Mouse (Mus musculus): ENCODE results near the gene Aox3. TPM values are rescaled to one million over a fixed set of nuclear protein-coding genes. Genes with fewer than 3 reads are reported as not detected.
A peak's percentile ranks its signal among the peaks of the same experiment; 100 is the strongest.

Gene Aox3
- polyA plus RNA-seq, 1 experiment from 2014 or later = 1.0 TPM

DNA sequence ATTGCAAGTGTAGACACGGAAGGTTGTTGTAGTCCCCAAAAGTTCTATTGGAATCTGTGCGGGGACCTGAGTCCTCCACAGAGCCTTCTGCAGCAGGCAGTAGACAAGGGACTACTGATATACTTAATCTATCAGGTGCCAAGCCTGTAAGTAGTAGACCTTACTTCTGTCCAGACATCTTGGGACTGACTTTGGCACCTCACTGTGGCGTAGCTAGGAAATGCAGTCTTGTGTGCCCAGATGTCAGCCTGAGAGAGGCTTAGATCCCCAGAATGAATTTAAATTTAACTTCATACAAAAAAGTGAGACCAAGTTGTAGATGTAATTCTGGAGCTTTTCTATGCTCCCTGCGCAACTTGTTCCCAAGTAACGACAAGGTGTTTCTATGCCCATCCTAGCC lies 33.2 kb upstream of the Aox3 start:
- Histone ChIP-seq H3K9ac (no peak overlapping the region), H3K4me3 (replicated peaks) (no peak overlapping the region), H3K27ac (replicated peaks) (no peak overlapping the region), H3K36me3 (replicated peaks) (no peaks in the 10 kb centered on the region), H3K4me2 (no peak overlapping the region), H3K27me3 (no peaks in the 10 kb centered on the region), H3K9me3 (replicated peaks) (no peaks in the 10 kb centered on the region), H3K4me1 (replicated peaks) (no peaks in the 10 kb centered on the region)
- WGBS (ENCODE audit: insufficient replicate concordance) = 75% methylated on average over 5 of the region's 5 CpGs
- ATAC-seq (ENCODE audit: insufficient read depth) = no peak

DNA sequence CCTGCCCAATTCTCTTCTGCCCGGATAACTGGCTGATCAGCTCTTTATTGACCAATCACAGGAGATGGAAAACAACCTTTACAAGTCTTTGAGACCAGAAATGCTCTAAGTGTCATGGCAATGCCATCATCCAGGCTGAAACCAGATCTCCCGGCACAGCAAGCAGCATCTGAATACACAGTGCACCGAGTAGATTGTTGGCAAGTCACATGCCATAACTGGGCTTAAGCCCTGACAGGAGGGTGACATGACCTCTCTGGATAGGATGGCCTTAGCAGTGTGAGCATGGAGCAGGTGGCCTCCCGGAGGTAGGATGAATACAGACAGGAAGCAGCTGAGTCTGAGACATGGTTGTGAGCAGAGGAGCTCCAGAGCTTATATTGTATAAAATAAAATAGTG lies 32.5 kb upstream of the Aox3 start:
- Histone ChIP-seq H3K27me3 (no peaks in the 10 kb centered on the region), H3K4me1 (replicated peaks) (no peaks in the 10 kb centered on the region), H3K27ac (replicated peaks) (no peak overlapping the region), H3K36me3 (replicated peaks) (no peaks in the 10 kb centered on the region), H3K4me3 (replicated peaks) (no peak overlapping the region), H3K4me2 (no peak overlapping the region), H3K9ac (no peak overlapping the region), H3K9me3 (replicated peaks) (no peaks in the 10 kb centered on the region)
- no peak for ATAC-seq (ENCODE audit: insufficient read depth)
- WGBS (ENCODE audit: insufficient replicate concordance) = 59% methylated on average over 4 of the region's 4 CpGs

DNA sequence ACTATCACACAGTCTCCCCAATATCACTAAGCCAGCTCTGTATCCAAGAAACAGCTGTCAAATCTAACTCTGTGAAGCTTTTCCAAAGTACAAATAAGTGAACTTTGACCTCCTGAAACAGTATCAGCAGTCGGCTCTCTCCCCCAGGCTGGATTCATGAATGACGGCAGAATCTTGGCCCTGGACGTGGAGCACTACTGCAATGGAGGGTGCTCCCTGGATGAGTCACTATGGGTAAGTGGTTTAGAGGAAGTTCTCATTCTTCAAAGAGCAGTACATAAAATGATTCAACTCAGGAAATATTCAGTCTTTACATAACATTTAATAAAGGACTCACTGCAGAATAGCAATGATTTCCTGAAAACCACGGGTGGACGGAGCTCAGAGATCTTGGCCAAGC lies 31.6 kb upstream of the Aox3 start:
- Histone ChIP-seq H3K36me3 (replicated peaks) (no peaks in the 10 kb centered on the region), H3K9ac (no peak overlapping the region), H3K27me3 (no peaks in the 10 kb centered on the region), H3K27ac (replicated peaks) (no peak overlapping the region), H3K9me3 (replicated peaks) (no peaks in the 10 kb centered on the region), H3K4me2 (no peak overlapping the region), H3K4me3 (replicated peaks) (no peak overlapping the region), H3K4me1 (replicated peaks) (no peaks in the 10 kb centered on the region)
- WGBS (ENCODE audit: insufficient replicate concordance) = 68% methylated on average over 5 of the region's 5 CpGs
- ATAC-seq (ENCODE audit: insufficient read depth) = no peak

DNA sequence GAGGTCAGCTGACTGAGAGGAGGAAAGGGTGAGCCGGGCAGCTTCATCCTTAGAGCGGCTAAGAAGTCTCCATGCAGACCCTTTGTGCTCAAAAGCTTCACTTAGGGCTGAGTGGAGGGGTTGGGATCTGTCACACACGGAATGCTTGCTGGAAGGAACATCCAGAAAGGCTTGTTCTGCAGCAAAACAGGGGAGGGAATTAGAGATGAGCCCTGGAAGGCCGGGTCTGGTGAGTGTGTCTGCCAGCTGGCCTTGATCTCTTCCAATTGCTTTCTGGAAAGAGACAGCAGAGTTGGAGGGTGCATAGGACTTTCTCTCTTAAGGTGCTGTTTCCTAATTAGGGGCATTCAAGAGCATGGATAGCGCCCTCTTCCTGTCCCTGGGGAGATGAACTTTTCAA lies 23.6 kb upstream of the Aox3 start:
- no peak overlapping the region for H3K27ac ChIP-seq (replicated peaks)
- no peak overlapping the region for H3K4me3 ChIP-seq (replicated peaks)
- WGBS (ENCODE audit: insufficient replicate concordance) = 48% methylated on average over 5 of the region's 5 CpGs
- ATAC-seq (ENCODE audit: insufficient read depth) = no peak
- no peaks in the 10 kb centered on the region for H3K27me3 ChIP-seq
- no peaks in the 10 kb centered on the region for H3K36me3 ChIP-seq (replicated peaks)
- no peak overlapping the region for H3K4me2 ChIP-seq
- H3K9ac ChIP-seq = no peak overlapping the region
- H3K4me1 ChIP-seq (replicated peaks) = no peaks in the 10 kb centered on the region
- H3K9me3 ChIP-seq (replicated peaks) = no peaks in the 10 kb centered on the region

DNA sequence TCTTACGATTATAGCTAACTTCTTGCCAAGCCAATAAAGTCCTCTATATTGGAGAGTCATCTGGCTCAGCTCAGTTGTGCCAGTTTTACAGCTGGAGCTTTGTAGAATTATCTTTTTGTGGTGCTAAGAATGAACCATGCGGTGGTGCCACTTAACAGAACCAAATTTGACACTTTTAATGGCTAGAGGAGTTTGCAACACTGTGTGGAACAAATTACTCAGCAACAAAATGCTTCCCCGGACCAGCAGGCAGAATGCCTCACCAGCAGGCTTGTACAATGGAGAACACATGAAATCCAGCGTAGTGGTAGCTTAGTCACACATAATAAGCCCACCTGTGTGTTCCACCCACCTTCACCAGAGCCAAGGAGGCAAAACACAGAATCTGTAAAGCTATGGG lies 22.7 kb upstream of the Aox3 start:
- H3K9ac ChIP-seq = no peak overlapping the region
- ATAC-seq (ENCODE audit: insufficient read depth) = no peak
- no peaks in the 10 kb centered on the region for H3K36me3 ChIP-seq (replicated peaks)
- no peak overlapping the region for H3K4me3 ChIP-seq (replicated peaks)
- 54% methylated on average over 4 of the region's 4 CpGs for WGBS (ENCODE audit: insufficient replicate concordance)
- no peaks in the 10 kb centered on the region for H3K4me1 ChIP-seq (replicated peaks)
- no peak overlapping the region for H3K27ac ChIP-seq (replicated peaks)
- no peak overlapping the region for H3K4me2 ChIP-seq
- H3K9me3 ChIP-seq (replicated peaks) = no peaks in the 10 kb centered on the region
- H3K27me3 ChIP-seq = no peaks in the 10 kb centered on the region

DNA sequence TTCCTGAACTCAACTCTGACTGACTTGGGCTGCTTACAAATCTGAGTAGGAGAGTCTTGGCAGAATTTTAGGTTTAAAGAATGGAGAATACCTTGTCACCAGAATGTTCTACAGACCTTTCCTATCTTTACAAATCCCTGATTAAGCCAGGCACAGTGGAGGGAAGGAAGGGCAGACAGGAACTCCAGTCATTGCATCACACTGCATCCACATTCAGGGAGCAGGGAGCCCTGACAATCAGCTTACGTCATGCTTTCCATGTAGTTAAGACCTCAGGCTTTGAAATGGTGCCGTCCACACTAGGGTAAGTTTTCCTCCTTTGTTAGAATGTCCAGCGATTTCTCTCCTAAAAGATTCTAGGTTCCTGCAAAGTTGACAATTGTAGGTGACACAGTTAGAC lies 21.7 kb upstream of the Aox3 start:
- Histone ChIP-seq H3K4me3 (replicated peaks) (no peak overlapping the region), H3K36me3 (replicated peaks) (no peaks in the 10 kb centered on the region), H3K4me2 (no peak overlapping the region), H3K27ac (replicated peaks) (no peak overlapping the region), H3K9ac (no peak overlapping the region), H3K4me1 (replicated peaks) (no peaks in the 10 kb centered on the region), H3K27me3 (no peaks in the 10 kb centered on the region), H3K9me3 (replicated peaks) (no peaks in the 10 kb centered on the region)
- ATAC-seq (ENCODE audit: insufficient read depth) = no peak
- WGBS (ENCODE audit: insufficient replicate concordance) = 48% methylated on average over 3 of the region's 3 CpGs

DNA sequence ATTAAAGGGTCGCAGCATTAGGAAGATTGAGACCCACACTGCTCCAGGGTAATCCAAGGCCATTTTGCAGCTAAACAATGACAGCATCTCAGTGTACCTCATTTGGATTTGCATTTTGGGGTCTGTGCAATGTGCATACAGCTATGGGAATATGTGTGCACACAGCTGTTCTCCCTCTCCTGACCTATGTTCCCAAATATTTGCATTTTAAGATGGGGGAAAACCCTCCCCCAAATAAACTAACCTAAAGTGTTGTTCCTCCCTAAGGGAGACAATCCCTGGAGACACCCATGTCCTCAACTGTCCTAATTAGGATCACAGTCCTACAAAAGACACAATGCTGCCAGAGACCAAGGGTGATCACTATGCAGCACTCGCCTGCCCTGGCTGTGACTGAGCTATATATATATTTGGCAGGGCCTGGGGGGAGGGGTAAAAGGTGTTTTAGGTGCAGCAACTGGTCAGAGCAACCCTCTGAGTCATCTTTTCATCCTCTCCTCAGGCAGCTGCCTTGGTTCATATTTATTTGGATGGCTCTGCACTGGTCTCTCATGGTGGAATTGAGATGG lies 20.9 kb upstream of the Aox3 start:
- Histone ChIP-seq H3K4me3 (replicated peaks) (no peak overlapping the region), H3K36me3 (replicated peaks) (no peaks in the 10 kb centered on the region), H3K4me2 (no peak overlapping the region), H3K27me3 (no peaks in the 10 kb centered on the region), H3K4me1 (replicated peaks) (no peaks in the 10 kb centered on the region), H3K27ac (replicated peaks) (no peak overlapping the region), H3K9me3 (replicated peaks) (no peaks in the 10 kb centered on the region), H3K9ac (no peak overlapping the region)
- WGBS (ENCODE audit: insufficient replicate concordance) = 49% methylated on average over 2 of the region's 2 CpGs
- 0 out of 2 replicates have a peak, but pooled peaks have one; percentile 9 for ATAC-seq (ENCODE audit: insufficient read depth)

DNA sequence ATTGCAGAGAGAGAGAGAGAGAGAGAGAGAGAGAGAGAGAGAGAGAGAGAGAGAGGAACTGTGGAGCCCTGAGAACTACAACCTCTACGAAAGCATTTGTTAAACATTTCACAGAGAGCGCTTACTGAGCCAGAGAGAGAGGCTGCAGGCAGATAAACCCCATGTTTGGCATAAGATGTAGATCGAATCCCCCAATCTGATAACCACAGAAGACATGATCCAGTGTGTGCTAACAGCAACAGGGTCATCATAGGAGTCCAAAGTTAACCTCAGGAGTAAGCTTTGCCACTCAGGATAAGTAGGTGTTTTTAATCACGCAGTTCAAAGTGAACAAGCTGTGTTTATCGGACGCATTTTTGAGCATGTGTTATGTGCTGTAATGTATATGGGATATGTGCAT lies 15.6 kb upstream of the Aox3 start:
- H3K4me2 ChIP-seq = no peak overlapping the region
- no peaks in the 10 kb centered on the region for H3K36me3 ChIP-seq (replicated peaks)
- no peak overlapping the region for H3K27ac ChIP-seq (replicated peaks)
- H3K9ac ChIP-seq = no peak overlapping the region
- H3K4me1 ChIP-seq (replicated peaks) = no peaks in the 10 kb centered on the region
- no peaks in the 10 kb centered on the region for H3K27me3 ChIP-seq
- H3K4me3 ChIP-seq (replicated peaks) = no peak overlapping the region
- no peak for ATAC-seq (ENCODE audit: insufficient read depth)
- WGBS (ENCODE audit: insufficient replicate concordance) = 61% methylated on average over 6 of the region's 6 CpGs
- H3K9me3 ChIP-seq (replicated peaks) = no peaks in the 10 kb centered on the region

DNA sequence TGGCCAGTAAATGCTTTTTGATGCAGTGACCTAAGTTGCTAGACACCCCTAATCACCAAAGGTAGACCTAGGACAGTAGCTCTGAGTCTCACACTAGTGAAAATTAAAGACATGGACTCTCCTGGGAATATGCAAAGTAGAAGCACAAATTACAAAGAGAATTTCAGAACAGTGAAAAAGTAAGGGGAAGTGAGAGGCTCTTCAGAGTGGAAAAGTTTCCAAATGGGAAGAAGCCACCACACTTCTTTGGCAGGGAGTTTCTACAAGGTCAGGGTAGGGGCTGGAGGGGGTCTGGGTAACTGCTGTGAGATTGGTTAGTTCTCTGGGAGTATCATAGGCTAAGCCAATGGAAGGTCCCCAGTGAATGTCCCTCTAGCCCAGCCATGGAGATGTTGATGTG lies 13.8 kb upstream of the Aox3 start:
- Histone ChIP-seq H3K4me3 (replicated peaks) (no peak overlapping the region), H3K36me3 (replicated peaks) (no peaks in the 10 kb centered on the region), H3K27me3 (no peaks in the 10 kb centered on the region), H3K4me2 (no peak overlapping the region), H3K9ac (no peak overlapping the region), H3K9me3 (replicated peaks) (no peaks in the 10 kb centered on the region), H3K27ac (replicated peaks) (no peak overlapping the region), H3K4me1 (replicated peaks) (no peaks in the 10 kb centered on the region)
- ATAC-seq (ENCODE audit: insufficient read depth) = no peak

DNA sequence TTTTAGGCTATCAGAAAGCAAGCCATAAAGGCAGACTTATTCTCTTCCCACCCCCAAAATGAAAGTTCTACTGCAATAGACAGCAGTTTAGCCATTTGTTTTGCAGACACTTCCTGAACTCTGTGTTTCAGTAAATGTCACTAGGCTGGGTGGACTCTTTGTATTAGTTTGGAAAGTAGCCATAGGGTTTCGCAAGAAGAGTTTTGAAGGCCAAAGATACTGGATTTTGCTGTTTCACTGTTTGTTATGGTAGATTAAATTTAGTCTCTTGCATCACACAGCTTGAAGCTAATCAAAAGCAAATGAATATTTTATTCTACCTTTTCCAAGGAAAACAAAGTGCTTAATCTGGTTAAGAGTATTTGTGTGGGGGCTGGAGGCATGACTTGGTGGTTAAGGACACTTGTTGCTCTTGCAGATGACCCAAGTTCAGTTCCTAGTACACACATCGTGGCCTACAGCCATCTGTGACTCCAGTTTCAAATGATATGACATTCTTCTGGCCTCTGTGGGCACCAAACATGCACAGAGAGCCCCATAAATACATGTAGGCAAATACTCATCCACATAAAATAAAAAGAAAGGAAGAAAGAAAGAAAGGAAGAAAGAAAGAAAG lies 11.3 kb upstream of the Aox3 start:
- H3K4me2 ChIP-seq = no peak overlapping the region
- H3K36me3 ChIP-seq (replicated peaks) = no peaks in the 10 kb centered on the region
- ATAC-seq (ENCODE audit: insufficient read depth) = peak; percentile 28; the same call in 1 of the 2 replicates

DNA sequence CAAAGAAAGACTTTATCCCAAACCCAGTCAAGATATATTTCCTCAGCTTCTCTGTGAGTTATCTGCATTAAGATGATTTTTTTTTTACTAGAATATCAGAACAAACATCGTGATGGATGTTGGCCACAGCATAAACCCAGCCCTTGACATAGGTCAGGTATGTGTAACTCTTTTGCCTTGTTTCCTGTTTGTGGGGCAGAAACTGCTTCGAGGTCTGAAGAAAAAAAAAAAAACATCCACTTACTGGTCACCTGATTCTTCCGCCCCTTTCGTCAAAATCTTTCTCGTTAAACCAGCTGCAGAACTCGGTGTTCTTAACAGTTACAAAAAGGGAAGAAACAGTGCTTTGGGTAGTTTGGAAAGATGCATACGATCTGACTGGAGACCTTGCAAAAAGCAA lies 10.4 kb upstream of the Aox3 start:
- H3K9me3 ChIP-seq (replicated peaks) = no peaks in the 10 kb centered on the region
- H3K9ac ChIP-seq = no peak overlapping the region
- no peaks in the 10 kb centered on the region for H3K36me3 ChIP-seq (replicated peaks)
- no peaks in the 10 kb centered on the region for H3K27me3 ChIP-seq
- no peaks in the 10 kb centered on the region for H3K4me1 ChIP-seq (replicated peaks)
- no peak for ATAC-seq (ENCODE audit: insufficient read depth)
- WGBS (ENCODE audit: insufficient replicate concordance) = 46% methylated on average over 7 of the region's 7 CpGs
- no peak overlapping the region for H3K4me3 ChIP-seq (replicated peaks)
- no peak overlapping the region for H3K27ac ChIP-seq (replicated peaks)
- H3K4me2 ChIP-seq = no peak overlapping the region

More for the DNA sequence above, 11.3 kb upstream of the Aox3 start:
- 48% methylated on average over 2 of the region's 2 CpGs for WGBS (ENCODE audit: insufficient replicate concordance)
- H3K27me3 ChIP-seq = no peaks in the 10 kb centered on the region
- H3K9me3 ChIP-seq (replicated peaks) = no peaks in the 10 kb centered on the region
- H3K9ac ChIP-seq = no peak overlapping the region
- peak overlapping the region; percentile 48 for H3K27ac ChIP-seq (replicated peaks)
- H3K4me1 ChIP-seq (replicated peaks) = no peaks in the 10 kb centered on the region
- H3K4me3 ChIP-seq (replicated peaks) = no peak overlapping the region

DNA sequence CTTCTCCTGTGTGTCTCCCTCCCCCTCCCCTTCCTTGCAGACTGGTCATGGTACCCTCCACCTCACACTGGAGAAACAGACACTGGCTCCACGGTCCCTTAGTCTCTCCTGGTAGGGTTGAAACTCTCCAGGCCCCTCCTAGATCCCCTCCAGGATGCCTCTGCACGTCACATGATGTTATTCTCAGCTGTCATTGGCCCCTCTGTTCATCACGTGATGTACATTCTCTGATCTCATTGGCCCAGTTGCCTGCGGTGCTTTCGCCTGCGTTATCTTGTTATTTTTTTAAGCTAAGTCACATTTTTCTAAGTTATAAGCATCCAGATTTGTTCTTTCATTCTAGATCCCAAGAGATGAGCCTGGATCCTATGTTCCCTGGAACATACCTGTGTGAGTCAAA lies 7.2 kb upstream of the Aox3 start:
- H3K27me3 ChIP-seq = no peaks in the 10 kb centered on the region
- 71% methylated on average over 6 of the region's 6 CpGs for WGBS (ENCODE audit: insufficient replicate concordance)
- H3K36me3 ChIP-seq (replicated peaks) = no peaks in the 10 kb centered on the region
- no peak overlapping the region for H3K27ac ChIP-seq (replicated peaks)
- no peak for ATAC-seq (ENCODE audit: insufficient read depth)
- no peaks in the 10 kb centered on the region for H3K4me1 ChIP-seq (replicated peaks)
- H3K4me2 ChIP-seq = no peak overlapping the region
- no peak overlapping the region for H3K4me3 ChIP-seq (replicated peaks)
- H3K9ac ChIP-seq = no peak overlapping the region
- no peaks in the 10 kb centered on the region for H3K9me3 ChIP-seq (replicated peaks)
